Mouse (Mus musculus) left cerebral cortex, adult 18-20 months (tissue): ENCODE measurements around the gene Has1. TPM values are rescaled to one million over a fixed set of nuclear protein-coding genes. Genes with fewer than 3 reads are reported as not detected.

Experiments
- DNase-seq, 2 experiments: peaks; one replicate each; pipeline ENCODE4 v3.0.0; 2021 to 2022; ENCODE audit warnings: low spot score in 2 of 2, mixed read lengths in 1 of 2
- long read RNA-seq, 2 experiments: library from polyadenylated mRNA; stranded (forward); transcript quantifications; one replicate each; pipeline ENCODE4 v2.0.0; 2021
- total RNA-seq, 2 experiments: library from RNA; stranded (reverse); gene quantifications; 2 replicates each; pipeline ENCODE4 v1.2.3; 2021

Has1 gene
- 1 to 10 TPM in 1 of 2 experiments, under 1 TPM in 1; 0.67 to 1.4 TPM for total RNA-seq
- long read RNA-seq, experiment 1, partial matches to known transcripts: 1 of 1 reads
- long read RNA-seq, experiment 1, other reads (novel, unspliced or antisense): 0 of 1 reads
- long read RNA-seq, experiment 2, partial matches to known transcripts: 1 of 1 reads
- long read RNA-seq, experiment 2, other reads (novel, unspliced or antisense): 0 of 1 reads

- no peak for DNase-seq
Measured at GRCm38 (mm10) chr17:17855064-17855838, at the start of gene Has1. Gene Has1 (minus strand): TSS chr17:17855205.

- DNase-seq: no peak
Measured at GRCm38 (mm10) chr17:17900768-17901167, 45.8 kb upstream of the Has1 start.

GRCm38 (mm10) chr17:17899268-17899667 lies 44.3 kb upstream of the Has1 start:
- no peak for DNase-seq

DNA sequence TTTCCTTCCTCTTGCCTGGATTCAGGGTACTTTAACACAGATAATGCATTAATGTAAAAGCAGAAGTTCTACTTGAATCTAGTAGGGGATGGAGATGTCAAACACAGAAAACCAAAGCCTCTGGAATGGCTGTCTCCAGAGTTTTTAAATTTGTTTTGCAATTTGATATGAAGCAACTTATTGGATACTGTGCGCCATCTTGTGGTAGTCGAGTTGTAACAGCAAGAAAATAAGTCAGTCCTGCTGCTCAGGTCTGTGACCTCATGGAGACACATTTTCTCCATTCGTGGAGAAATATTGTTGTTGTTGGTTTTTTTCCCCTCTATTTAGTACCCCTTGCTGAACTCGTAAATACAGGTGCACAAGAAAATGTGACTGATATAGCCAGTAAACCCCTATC lies 41.0 kb upstream of the Has1 start:
- peak; percentile 25 to 54 for DNase-seq

DNA sequence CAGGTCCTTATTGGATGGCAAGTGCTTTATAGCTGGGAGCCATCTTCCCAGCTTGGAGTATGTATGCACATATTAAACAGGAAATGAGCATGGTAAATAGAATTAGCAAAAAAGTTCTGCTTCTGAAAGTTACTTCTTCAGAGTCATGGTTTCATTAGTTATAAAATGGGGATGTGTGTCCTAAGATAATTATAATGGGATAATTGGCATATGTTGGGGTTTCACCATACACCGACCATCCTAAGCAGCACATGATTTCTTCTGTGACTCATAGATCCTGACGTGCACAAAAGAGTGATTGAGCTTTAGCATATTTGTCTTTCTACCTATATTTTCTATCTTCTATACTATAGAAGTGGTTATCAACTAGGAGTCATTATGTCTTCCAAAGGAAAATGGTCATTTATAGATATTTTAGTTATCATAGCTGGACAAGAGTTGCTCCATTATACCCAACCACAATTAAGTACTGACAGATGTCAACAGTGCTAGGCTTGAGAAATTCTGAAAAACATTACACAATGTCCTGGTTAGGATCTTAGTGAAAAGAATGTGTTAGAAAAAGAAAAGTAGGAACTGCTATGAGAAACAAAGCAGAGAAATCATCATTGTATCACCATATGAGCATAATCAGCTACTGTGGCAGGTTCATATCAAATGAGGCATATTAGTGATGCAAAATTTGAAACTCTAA lies 34.9 kb upstream of the Has1 start:
- DNase-seq: no peak

GRCm38 (mm10) chr17:17887774-17888248 lies 32.8 kb upstream of the Has1 start, which contains the start of the genes Fpr2 and Fpr3:
Gene Fpr2 (plus strand): TSS chr17:17887824.
Gene Fpr3 (plus strand): TSS chr17:17887852.
- no peak for DNase-seq

DNA sequence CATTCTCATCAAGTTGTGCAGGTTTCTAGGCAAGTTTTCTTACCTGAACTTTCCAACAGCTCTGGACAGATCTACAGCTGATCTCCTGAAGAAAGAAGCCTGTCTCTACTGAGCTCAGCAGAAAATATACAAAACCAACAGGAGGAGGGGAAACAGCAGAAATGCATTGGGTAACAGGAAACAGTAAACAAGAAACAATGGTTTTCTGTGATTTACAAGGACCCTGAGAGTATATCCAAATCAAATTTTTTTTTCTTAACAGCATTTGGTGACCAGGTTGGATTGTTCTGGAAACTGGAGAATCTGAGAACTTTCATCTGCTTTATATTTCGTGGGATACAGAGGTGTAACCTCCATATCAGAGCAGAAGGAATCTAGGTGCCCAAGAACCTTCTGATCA lies 28.8 kb upstream of the Has1 start, which contains the start of gene Fpr1:
Gene Fpr1 (minus strand): TSS at position 101 of the 400 bp plus-strand sequence.
- DNase-seq: no peak

- DNase-seq: no peak
Measured at GRCm38 (mm10) chr17:17882672-17883071, 27.7 kb upstream of the Has1 start.

GRCm38 (mm10) chr17:17879347-17879746 lies 24.3 kb upstream of the Has1 start:
- DNase-seq: no peak

DNA sequence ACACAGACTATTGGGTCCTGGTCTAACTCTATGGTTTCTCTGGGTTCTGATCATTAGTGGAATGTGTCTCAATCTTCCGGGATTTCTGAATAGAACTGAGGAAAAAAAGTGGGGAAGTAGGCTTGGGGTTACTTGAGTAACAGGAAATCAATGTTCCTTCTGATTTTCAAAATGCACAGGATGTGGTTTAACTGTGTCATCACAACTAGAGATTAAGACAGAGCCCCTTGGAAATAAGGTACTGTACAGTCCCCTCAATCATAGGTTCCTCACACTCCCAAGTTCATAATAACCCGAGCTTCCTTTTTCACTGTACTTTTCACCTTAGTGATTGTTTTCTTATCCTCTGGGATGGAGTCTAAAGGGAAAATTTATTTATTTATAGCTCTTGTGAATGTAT lies 16.7 kb upstream of the Has1 start:
- DNase-seq: no peak

GRCm38 (mm10) chr17:17870892-17871550 lies 16.0 kb upstream of the Has1 start:
- no peak for DNase-seq

DNA sequence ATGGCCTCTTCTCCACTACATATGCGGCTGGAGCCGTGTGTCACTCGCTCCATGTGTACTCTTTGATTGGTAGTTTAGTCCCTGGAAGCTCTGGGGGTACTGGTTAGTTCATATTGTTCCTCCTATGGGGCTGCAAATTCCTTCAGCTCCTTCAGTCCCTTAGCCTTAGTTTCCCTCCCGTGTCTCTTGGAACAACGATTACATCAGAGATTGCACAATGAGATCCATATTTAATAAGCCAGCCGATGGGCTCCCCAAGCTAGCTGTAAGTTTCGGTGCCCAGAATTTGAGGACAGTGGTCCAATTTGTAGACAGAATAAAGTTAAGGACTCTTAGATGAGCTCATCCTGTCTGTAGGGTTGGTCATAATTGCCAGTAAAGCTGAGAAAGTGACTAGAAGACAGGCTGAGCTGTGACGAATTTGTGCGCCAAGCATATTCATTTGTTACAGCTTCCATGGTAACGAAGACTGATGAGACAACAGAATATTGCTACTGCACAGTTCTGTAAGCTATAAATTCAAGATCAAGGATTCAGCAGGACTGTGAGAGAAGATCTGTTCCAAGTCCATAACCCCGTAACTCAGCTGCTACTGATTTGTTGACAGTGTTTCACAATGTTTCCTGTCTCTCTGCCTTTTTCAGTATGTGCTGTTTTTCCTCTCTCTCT lies 11.9 kb upstream of the Has1 start:
- DNase-seq: no peak

DNA sequence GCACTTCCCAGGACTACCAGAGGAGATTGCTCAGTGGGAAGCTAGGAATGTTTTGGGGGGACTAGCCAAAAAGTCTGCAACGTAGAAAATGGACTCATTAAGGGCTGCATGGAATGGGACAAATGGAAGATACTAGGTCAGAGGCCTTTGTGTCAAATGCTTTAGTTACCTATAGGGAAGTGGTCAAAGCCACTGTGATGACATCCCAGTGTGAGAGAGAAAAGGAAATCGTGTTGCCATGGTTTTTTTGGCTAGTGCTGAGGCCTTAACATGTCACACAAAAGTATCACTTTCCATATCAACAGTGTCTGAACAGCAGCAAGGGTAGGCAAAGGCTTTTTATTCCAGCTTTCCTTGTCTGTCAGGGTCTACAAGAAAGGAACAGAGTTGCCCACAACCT lies 10.2 kb upstream of the Has1 start:
- DNase-seq: no peak

GRCm38 (mm10) chr17:17862360-17862759 lies 7.4 kb upstream of the Has1 start:
- DNase-seq: no peak

GRCm38 (mm10) chr17:17860110-17860509 lies 5.1 kb upstream of the Has1 start:
- no peak for DNase-seq

GRCm38 (mm10) chr17:17857446-17857845 lies 2.4 kb upstream of the Has1 start:
- DNase-seq: no peak

GRCm38 (mm10) chr17:17856612-17857011 lies 1.6 kb upstream of the Has1 start:
- DNase-seq: no peak

DNA sequence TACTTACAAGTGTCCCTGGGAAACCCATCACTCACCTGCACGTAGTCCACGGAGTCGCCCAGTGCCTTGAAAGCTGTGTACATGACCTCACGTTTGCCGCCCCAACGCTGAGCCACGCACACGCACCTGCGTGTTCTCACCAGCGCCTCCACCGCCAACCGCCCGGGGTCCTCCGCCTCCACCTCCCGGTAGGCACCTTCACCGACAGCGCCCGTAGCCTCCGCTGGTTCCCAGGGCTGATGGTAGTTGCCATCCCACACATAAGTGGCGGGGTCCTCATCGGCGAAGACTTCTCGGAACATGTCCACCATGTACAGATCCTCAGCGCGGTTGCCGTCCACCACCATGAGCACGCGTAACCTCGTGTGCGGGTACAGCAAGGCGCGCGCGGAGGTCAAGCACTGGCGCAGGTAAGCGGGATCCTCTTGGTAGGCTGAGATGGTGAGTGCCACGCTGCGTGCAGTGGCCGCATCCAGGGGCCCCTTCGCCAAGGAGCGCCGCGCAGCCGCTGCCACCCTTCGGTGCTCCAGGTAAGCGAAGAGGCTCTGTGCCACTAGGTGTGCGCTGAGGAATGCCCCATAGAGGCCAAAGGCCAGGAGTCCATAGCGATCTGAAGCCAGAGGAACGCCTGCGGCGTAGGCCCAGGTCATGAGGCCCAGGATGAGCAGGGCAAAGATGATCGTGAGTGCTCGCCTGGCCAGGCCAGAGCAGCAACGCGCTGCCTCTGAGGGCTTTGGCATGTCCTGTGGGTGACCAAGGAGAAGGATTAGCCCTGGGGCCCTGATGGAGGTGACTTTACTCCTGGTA lies 4.9 kb downstream of the Has1 start:
- no peak for DNase-seq

GRCm38 (mm10) chr17:17848988-17849387 lies 6.0 kb downstream of the Has1 start:
- DNase-seq: no peak
